Mouse (Mus musculus): Measurements from ENCODE around the gene Trhr2. TPM values are rescaled to one million over a fixed set of nuclear protein-coding genes. Genes with fewer than 3 reads are reported as not detected.
A peak's percentile ranks its signal among the peaks of the same experiment; 100 is the strongest.

Gene Trhr2
- polyA plus RNA-seq (2015; fragmentation: Nextera tagmentation; extraction: Ambion mirVana), result 0.12 TPM in 1 of 2 replicates, not detected in the other

DNA sequence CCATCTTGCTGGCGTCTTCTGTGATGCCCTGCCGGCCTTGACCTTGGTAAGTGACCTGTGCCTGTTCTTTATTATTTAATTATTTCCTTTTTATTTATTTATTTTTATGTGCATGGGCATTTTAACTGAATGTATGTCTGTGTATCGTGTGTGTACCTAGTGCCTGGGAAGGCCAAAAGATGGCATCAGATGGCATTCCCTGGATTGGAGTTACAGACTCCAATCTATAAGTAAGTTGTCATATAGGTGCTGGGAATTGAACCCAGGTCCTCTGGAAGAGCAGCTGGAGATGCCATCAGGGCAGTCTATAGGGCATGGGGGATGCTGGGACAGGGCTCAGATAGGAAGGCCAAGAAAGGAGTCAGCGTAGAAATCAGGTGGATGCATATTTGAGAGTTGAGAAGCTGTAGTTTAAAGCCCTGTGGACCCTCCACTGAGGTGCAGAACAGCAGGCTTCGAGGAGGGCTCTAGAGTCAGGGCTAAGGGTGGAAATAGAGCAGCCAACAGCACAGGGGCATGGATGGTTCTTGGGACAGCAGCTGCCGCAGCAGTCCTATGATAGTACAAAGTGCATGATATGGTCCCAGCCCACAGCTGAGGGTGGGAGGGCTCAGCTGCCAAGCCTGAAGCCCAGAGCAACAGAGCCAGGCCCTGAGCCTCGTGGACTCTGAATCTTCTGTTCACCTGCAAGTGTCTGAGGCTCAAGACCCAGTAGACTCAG is at the start of gene Trhr2:
Trhr2 (minus strand) TSS at position 51 of the 721 bp plus-strand sequence.
- Histone ChIP-seq H3K27ac (replicated peaks) (no peak within 1 kb of the TSS), H3K36me3 (no peaks in the 10 kb centered on the region), H3K4me3 (replicated peaks) (no peak within 1 kb of the TSS), H3K4me1 (no peaks in the 10 kb centered on the region), H3K9me3 (replicated peaks) (no peaks in the 10 kb centered on the region), H3K9ac (replicated peaks) (no peak within 1 kb of the TSS), H3K4me2 (no peak within 1 kb of the TSS), H3K27me3 (replicated peaks) (peaks cover 21% of the 10 kb centered on the region)
- ATAC-seq (ENCODE audit: low FRiP score), result no peak
- WGBS, result 75% methylated on average over 7 of the region's 7 CpGs

GRCm38 (mm10) chr8:122407678-122408077 is 47.1 kb upstream of the Trhr2 start:
- Histone ChIP-seq H3K27ac (replicated peaks) (no peak overlapping the region), H3K27me3 (replicated peaks) (no peaks in the 10 kb centered on the region), H3K9me3 (replicated peaks) (no peaks in the 10 kb centered on the region), H3K4me2 (no peak overlapping the region), H3K36me3 (peaks cover 97% of the 10 kb centered on the region), H3K4me3 (replicated peaks) (no peak overlapping the region), H3K4me1 (no peaks in the 10 kb centered on the region), H3K9ac (replicated peaks) (no peak overlapping the region)
- no peak for ATAC-seq (ENCODE audit: low FRiP score)
- 97% methylated on average over 7 of the region's 7 CpGs for WGBS

GRCm38 (mm10) chr8:122405146-122405805 is 44.7 kb upstream of the Trhr2 start:
- ATAC-seq (ENCODE audit: low FRiP score), result no peak
- no peak overlapping the region for H3K9ac ChIP-seq (replicated peaks)
- no peaks in the 10 kb centered on the region for H3K9me3 ChIP-seq (replicated peaks)
- no peak overlapping the region for H3K27ac ChIP-seq (replicated peaks)
- H3K4me1 ChIP-seq, result no peaks in the 10 kb centered on the region
- WGBS, result 93% methylated on average over 9 of the region's 9 CpGs
- H3K4me2 ChIP-seq, result no peak overlapping the region
- H3K4me3 ChIP-seq (replicated peaks), result no peak overlapping the region
- peaks cover 97% of the 10 kb centered on the region for H3K36me3 ChIP-seq
- no peaks in the 10 kb centered on the region for H3K27me3 ChIP-seq (replicated peaks)

DNA sequence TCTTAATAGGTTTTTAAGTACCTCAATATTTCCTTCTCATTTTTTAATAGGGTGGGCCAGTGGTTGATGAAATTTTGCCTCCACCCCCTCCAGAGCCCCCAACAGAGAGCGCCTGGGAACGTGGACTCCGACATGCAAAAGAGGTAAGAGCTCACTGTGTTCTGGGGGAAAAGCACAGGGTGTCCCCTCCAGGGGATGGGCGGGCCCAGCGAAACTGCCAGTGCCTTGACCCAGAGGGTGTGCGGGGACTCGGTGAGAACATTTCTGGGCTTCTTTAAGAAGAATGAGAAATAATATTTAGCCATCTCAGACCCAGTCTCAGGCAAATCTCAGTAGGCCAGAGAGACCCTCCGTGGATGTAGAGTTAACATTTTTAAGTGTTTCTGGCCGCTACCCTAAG is 37.6 kb upstream of the Trhr2 start:
- no peaks in the 10 kb centered on the region for H3K27me3 ChIP-seq (replicated peaks)
- no peak overlapping the region for H3K4me2 ChIP-seq
- no peaks in the 10 kb centered on the region for H3K4me1 ChIP-seq
- ATAC-seq (ENCODE audit: low FRiP score), result no peak
- peaks cover 77% of the 10 kb centered on the region for H3K36me3 ChIP-seq
- H3K4me3 ChIP-seq (replicated peaks), result no peak overlapping the region
- H3K9ac ChIP-seq (replicated peaks), result no peak overlapping the region
- WGBS, result 97% methylated on average over 9 of the region's 9 CpGs
- H3K27ac ChIP-seq (replicated peaks), result no peak overlapping the region
- H3K9me3 ChIP-seq (replicated peaks), result no peaks in the 10 kb centered on the region

- Histone ChIP-seq H3K27ac (replicated peaks) (no peak overlapping the region), H3K4me2 (no peak overlapping the region), H3K9ac (replicated peaks) (no peak overlapping the region), H3K4me1 (no peaks in the 10 kb centered on the region), H3K4me3 (replicated peaks) (no peak overlapping the region), H3K36me3 (peaks cover 70% of the 10 kb centered on the region), H3K27me3 (replicated peaks) (no peaks in the 10 kb centered on the region), H3K9me3 (replicated peaks) (no peaks in the 10 kb centered on the region)
- 88% methylated on average over 6 of the region's 6 CpGs for WGBS
- no peak for ATAC-seq (ENCODE audit: low FRiP score)
Measured at GRCm38 (mm10) chr8:122395291-122395690, 34.7 kb upstream of the Trhr2 start.

DNA sequence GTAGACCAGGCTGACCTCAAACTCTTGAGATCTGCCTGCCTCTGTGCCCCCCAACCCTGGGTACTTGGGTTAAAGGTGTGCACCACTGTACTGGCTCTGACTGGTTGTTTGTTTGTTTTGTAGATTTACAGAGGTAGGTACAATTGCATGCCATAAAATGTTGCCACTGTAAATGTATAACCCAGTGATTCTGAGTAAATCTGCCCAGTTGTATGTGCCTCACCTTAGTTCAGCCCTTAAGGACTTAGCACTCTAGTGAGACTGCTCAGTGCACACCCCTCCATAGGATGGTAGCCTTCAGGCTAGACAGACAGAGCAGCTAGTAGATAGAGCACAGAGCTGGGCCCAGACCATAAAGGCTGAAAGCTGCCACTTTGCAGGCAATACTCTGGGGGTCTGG is 33.2 kb upstream of the Trhr2 start:
- Histone ChIP-seq H3K4me3 (replicated peaks) (no peak overlapping the region), H3K27ac (replicated peaks) (no peak overlapping the region), H3K27me3 (replicated peaks) (no peaks in the 10 kb centered on the region), H3K4me1 (no peaks in the 10 kb centered on the region), H3K9ac (replicated peaks) (no peak overlapping the region), H3K36me3 (peaks cover 67% of the 10 kb centered on the region), H3K4me2 (no peak overlapping the region), H3K9me3 (replicated peaks) (no peaks in the 10 kb centered on the region; the same call in 1 of the 2 replicates)
- ATAC-seq (ENCODE audit: low FRiP score), result no peak

- Histone ChIP-seq H3K27me3 (replicated peaks) (no peaks in the 10 kb centered on the region), H3K36me3 (peaks cover 74% of the 10 kb centered on the region), H3K27ac (replicated peaks) (no peak overlapping the region), H3K4me3 (replicated peaks) (no peak overlapping the region), H3K9me3 (replicated peaks) (no peaks in the 10 kb centered on the region; the same call in 1 of the 2 replicates), H3K4me1 (no peaks in the 10 kb centered on the region), H3K4me2 (no peak overlapping the region), H3K9ac (replicated peaks) (no peak overlapping the region)
- 93% methylated on average over 3 of the region's 3 CpGs for WGBS
- no peak for ATAC-seq (ENCODE audit: low FRiP score)
Measured at GRCm38 (mm10) chr8:122390758-122391157, 30.2 kb upstream of the Trhr2 start.

GRCm38 (mm10) chr8:122389357-122389756 is 28.8 kb upstream of the Trhr2 start:
- Histone ChIP-seq H3K27ac (replicated peaks) (no peak overlapping the region), H3K36me3 (peaks cover 82% of the 10 kb centered on the region), H3K4me1 (no peaks in the 10 kb centered on the region), H3K4me2 (no peak overlapping the region), H3K9me3 (replicated peaks) (no peaks in the 10 kb centered on the region; the same call in 1 of the 2 replicates), H3K27me3 (replicated peaks) (no peaks in the 10 kb centered on the region), H3K4me3 (replicated peaks) (no peak overlapping the region), H3K9ac (replicated peaks) (no peak overlapping the region)
- ATAC-seq (ENCODE audit: low FRiP score), result no peak
- WGBS, result 92% methylated on average over 3 of the region's 3 CpGs

GRCm38 (mm10) chr8:122383039-122383438 is 22.5 kb upstream of the Trhr2 start:
- no peak overlapping the region for H3K9ac ChIP-seq (replicated peaks)
- H3K4me3 ChIP-seq (replicated peaks), result no peak overlapping the region
- no peaks in the 10 kb centered on the region for H3K27me3 ChIP-seq (replicated peaks)
- no peak overlapping the region for H3K4me2 ChIP-seq
- H3K4me1 ChIP-seq, result peaks cover 10% of the 10 kb centered on the region
- peaks cover 56% of the 10 kb centered on the region for H3K36me3 ChIP-seq
- ATAC-seq (ENCODE audit: low FRiP score), result no peak
- H3K27ac ChIP-seq (replicated peaks), result no peak overlapping the region
- no peaks in the 10 kb centered on the region for H3K9me3 ChIP-seq (replicated peaks)
- 83% methylated on average over 4 of the region's 4 CpGs for WGBS

GRCm38 (mm10) chr8:122376365-122377231 is 16.1 kb upstream of the Trhr2 start, which contains the start of gene Zc3h18:
Zc3h18 (plus strand) TSS chr8:122376609.
- Histone ChIP-seq H3K4me3 (replicated peaks) (peak within 1 kb of the TSS; percentile 87), H3K27ac (replicated peaks) (peak within 1 kb of the TSS; percentile 94), H3K36me3 (peaks cover 7% of the 10 kb centered on the region), H3K27me3 (replicated peaks) (no peaks in the 10 kb centered on the region), H3K9ac (replicated peaks) (peak within 1 kb of the TSS; percentile 88), H3K4me2 (peak within 1 kb of the TSS; percentile 71), H3K4me1 (peaks cover 31% of the 10 kb centered on the region), H3K9me3 (replicated peaks) (no peaks in the 10 kb centered on the region)
- ATAC-seq (ENCODE audit: low FRiP score), result peak; percentile 93
- under 1% methylated on average over 93 of the region's 107 CpGs for WGBS

- Histone ChIP-seq H3K4me3 (replicated peaks) (peak overlapping the region; percentile 87), H3K36me3 (peaks cover 7% of the 10 kb centered on the region), H3K9ac (replicated peaks) (peak overlapping the region; percentile 29), H3K27me3 (replicated peaks) (no peaks in the 10 kb centered on the region), H3K9me3 (replicated peaks) (no peaks in the 10 kb centered on the region), H3K4me2 (peak overlapping the region; percentile 57), H3K4me1 (peaks cover 28% of the 10 kb centered on the region), H3K27ac (replicated peaks) (peak overlapping the region; percentile 63)
- ATAC-seq (ENCODE audit: low FRiP score), result peak; percentile 45
- 23% methylated on average over 13 of the region's 13 CpGs for WGBS
Measured at GRCm38 (mm10) chr8:122375751-122376364, 15.3 kb upstream of the Trhr2 start.
